Mouse (Mus musculus) erythroid progenitor cell, adult 5-6 weeks (primary cell): Measurements from ENCODE around the gene Arhgap32. TPM values are rescaled to one million over a fixed set of nuclear protein-coding genes. Genes with fewer than 3 reads are reported as not detected.
A peak's percentile ranks its signal among the peaks of the same experiment; 100 is the strongest.

Source experiments
- ATAC-seq: replicated peaks from 2 replicates; pipeline ENCODE4 v1.8.0; 2016; ENCODE audit warnings: moderate number of reproducible peaks, mild to moderate bottlenecking, moderate TSS enrichment, inconsistent platforms; ENCODE audit not compliant: poor library complexity, low FRiP score, severe bottlenecking
- total RNA-seq, 2 experiments: library from RNA; stranded (forward) in 1 of 2; stranded (reverse) in 1 of 2; fragments of 150-400 nt in 1 of 2; fragments of 186-747, 209-891 nt in 1 of 2; gene quantifications; 2 replicates each; pipeline versions ENCODE4 v1.2.3 to v1.2.4; 2015 to 2017; ENCODE audit warnings: low replicate concordance in 2 of 2

The Arhgap32 gene
- total RNA-seq, 2 experiments from 2014 or later = under 0.01 to 0.53 TPM

- ATAC-seq = no peak
Observed at GRCm38 (mm10) chr9:32242921-32243617, 127.1 kb downstream of the Arhgap32 start.

DNA sequence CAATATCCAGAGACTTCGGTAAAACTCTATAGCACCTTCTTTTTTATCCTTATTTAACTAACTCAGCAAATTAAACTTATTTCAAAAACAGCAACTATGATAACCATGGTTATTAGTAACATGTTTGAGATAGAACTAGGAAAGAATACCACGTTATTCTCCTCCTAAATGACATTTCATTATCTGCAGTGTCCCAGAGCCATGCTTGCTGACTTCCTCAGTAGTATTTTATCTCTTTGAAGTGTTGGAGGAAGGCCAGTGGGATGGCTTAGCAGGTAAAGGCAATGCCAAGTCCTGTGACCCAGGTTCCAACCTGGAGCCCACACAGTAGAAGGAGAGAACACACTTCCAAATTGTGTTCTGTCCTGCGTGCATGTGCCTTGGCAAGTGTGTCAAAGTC lies 129.3 kb downstream of the Arhgap32 start:
- no peak for ATAC-seq

GRCm38 (mm10) chr9:32246123-32246716 lies 130.3 kb downstream of the Arhgap32 start:
- no peak for ATAC-seq

- ATAC-seq = no peak
Observed at GRCm38 (mm10) chr9:32250486-32250885, 134.6 kb downstream of the Arhgap32 start.

DNA sequence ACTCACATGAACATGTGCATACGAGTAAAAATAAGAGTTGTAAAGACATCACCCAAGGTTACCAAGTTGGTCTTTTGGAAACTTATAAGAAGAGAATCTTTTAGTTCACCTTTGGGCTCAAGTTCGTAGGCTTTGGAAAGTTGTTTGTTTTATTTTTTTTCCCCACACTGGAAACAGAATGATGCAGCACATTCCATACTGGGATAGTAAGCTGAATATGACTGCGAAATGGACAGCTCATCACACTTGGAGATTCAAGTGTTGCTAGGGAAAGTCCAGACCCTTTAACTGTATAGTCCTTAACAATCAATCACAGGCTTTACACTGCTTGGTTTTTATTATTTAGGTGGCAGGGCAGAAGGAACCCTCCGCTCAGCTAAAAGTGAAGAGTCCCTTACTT lies 137.8 kb downstream of the Arhgap32 start:
- ATAC-seq = no peak

DNA sequence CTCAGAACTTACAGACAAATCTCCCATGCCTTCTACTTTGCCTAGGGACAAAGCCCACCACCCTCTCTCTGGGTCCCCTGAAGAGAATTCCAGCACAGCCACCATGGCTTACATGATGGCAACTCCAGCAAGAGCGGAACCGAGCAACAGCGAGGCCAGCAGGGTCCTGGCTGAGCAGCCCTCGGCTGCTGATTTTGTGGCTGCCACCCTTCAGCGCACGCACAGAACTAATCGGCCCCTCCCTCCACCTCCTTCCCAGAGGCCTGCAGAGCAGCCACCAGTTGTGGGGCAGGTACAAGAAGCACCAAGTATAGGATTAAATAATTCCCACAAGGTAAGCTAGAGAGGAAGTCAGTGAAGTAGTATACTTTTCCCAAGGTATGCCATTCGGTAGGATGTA lies 141.4 kb downstream of the Arhgap32 start:
- ATAC-seq = no peak

DNA sequence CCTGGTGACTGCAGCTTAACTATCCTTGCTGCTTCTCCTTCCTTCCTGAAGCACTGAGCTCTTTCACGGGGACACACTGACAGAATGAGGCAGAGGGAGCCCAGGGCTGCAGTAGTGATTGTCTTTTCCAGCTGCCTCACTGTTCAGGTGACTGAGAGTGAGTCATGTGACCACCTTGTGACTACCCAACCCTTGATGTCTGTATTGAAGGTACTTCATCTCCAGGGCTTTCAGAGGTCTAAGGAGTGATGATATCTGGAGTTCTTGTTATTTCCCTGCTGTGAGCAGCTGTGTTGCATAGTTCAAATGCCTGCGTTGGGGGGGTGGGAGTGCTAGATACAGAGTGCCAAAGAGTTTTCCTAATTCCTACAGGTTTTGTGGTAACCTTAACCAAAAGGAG lies 141.9 kb downstream of the Arhgap32 start:
- no peak for ATAC-seq

- no peak for ATAC-seq
Observed at GRCm38 (mm10) chr9:32271896-32272444, 156.0 kb downstream of the Arhgap32 start.

DNA sequence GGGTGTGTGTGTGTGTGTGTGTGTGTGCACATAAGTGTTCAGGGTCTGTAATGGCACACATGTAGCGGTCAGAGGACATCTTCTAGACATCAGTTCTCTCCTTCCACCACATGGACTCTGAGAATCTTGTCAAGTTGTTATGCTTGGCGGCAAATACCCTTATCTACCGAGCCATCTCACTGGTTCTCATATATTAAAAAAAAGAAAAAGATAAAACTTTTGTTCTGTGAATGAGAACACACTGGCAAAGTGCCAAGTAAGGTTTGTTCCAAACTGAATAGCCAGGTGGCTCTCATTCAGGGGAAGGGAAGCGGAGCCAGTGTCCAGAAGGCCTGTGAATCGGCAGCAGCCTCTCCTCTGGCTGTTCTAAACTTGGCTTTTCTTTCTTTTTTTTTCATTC lies 162.1 kb downstream of the Arhgap32 start:
- ATAC-seq = no peak

DNA sequence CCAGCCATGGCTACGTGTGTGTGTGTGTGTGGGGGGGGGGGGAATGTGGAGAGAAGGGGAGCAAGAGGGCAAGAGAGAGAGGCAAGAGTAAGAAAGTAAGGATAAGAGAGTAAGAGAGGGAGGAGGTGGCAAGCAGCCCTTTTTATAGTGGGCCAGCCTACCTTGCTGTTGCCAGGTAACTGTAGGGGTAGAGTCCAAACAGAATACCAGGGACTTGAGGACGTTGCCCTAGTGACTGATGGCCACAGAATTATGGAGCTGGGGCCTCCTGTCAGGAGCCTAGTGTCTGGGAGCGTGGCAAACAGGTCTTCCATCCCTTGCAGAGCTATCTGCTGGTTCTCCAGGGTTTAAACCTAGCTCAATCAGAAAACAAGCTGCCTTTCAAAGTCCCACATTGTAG lies 163.9 kb downstream of the Arhgap32 start:
- no peak for ATAC-seq

DNA sequence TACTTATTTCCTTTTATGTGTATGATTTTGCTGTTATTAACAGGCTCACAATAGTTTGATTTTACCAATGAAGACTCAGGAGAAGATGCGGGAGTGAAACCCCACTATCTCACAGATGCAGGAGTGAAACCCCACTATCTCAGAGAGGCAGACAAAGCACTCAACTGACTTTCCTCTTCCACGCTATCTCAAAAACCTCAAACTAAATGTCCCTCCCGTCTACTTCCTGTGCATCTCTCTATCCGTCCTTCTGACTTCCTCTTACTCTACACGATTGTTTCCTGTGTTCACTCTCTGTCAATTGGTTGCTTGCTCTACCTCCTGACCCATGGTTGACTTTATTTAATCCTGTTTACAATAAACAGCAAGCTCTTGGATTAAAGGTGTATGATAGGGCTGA lies 164.5 kb downstream of the Arhgap32 start:
- ATAC-seq = no peak

- ATAC-seq = no peak
Observed at GRCm38 (mm10) chr9:32283591-32283990, 167.7 kb downstream of the Arhgap32 start.

DNA sequence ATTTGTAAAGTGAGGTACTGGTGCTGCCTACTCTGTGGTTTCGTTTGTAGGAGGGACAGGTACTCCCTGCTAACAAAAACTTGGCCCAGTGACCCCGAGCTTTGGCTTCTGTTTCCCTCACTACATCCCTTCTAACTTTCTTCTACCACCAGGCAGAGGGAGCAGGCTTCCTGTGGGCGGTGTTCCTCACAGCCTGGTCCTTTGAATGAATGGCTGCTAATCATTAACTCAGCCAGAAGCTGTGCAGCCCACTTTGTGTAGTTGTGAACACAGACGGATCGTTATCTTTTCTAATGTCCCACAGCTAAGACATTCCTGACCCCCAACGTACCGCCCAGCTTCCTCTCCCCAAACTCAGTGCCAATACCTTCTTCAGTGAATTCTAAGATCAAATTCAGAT lies 175.7 kb downstream of the Arhgap32 start:
- ATAC-seq = no peak

DNA sequence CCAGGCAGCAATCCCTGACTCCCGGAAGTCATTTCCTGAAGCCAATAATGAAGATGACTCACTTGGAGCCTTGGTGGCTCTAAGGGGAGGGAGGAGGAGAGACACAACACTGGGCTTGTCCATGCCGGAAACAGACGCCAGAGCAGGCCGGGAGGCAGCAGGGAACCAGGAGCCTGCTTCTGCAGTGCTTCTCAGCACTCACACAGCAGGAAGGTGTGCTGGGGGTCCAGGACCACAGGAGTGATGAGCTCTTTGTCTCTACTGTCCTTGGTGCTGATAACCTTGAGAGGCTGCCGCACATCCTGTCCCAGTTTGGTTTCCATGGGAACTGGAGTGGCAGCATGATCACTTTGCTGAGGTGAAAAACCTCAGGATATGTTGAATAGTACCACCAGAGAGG lies 176.8 kb downstream of the Arhgap32 start:
- ATAC-seq = no peak

- no peak for ATAC-seq
Observed at GRCm38 (mm10) chr9:32295061-32295800, 179.3 kb downstream of the Arhgap32 start.

DNA sequence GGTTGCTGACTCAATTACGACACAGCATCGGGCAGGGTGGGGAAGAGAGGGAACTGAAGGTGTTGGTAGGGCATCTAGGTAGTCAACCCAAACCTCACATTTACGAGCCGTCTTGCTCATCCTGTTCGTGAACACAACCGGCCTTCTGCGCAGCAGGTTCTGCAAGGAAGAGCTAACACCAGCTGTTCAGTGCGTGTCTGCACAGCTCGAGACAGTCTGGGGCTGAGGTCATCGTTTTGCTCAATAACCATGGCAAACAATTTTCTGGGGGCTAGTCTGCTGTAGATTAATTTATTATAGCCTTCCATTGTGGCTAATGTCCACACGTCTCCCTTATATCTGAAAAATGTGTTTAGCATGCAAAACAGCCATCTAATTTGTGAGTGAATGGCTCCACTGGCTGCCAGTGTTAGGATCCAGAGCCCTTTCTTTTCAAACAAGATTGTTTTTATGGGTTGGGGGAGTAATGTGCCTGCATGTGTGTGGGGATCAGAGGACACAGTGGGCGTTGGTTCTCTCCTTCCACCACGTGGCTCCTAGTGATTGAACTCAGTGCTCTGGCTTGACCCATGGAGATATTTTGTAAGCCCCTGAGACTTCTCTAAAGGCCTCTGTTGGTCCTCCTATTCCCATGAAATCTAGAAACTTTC lies 186.7 kb downstream of the Arhgap32 start:
- ATAC-seq = no peak

- no peak for ATAC-seq
Observed at GRCm38 (mm10) chr9:32311786-32312185, 195.8 kb downstream of the Arhgap32 start.

GRCm38 (mm10) chr9:32312208-32312607 lies 196.3 kb downstream of the Arhgap32 start:
- 0 out of 2 replicates have a peak, but pooled peaks have one; percentile 30 for ATAC-seq

- no peak for ATAC-seq
Observed at GRCm38 (mm10) chr9:32314071-32314470, 198.1 kb downstream of the Arhgap32 start.

GRCm38 (mm10) chr9:32315999-32316398 lies 200.1 kb downstream of the Arhgap32 start:
- ATAC-seq = no peak
